Mouse (Mus musculus) midbrain, postnatal 0 days (tissue): ENCODE data around the gene Sned1. TPM values are rescaled to one million over a fixed set of nuclear protein-coding genes. Genes with fewer than 3 reads are reported as not detected.

Experiments used
- ATAC-seq: fragments of 200-750 bp; cut with Nextera tagmentation; 2 replicates; pipeline ENCODE4 v1.8.0; 2017; ENCODE audit warnings: moderate number of reproducible peaks, mild to moderate bottlenecking, moderate TSS enrichment, moderate library complexity; ENCODE audit not compliant: low FRiP score
- DNase-seq: peaks from one replicate; pipeline ENCODE4 v3.0.0-alpha.2; 2015; ENCODE audit warnings: low spot score
- H3K27ac ChIP-seq: fragments of 300-500 bp; sonication (generic); 2 replicates; pipeline ENCODE4 v1.5.1; 2014; ENCODE audit warnings: low read depth, mild to moderate bottlenecking, low read length, mixed read lengths
- H3K27me3 ChIP-seq: fragments of 300-500 bp; sonication (generic); 2 replicates; pipeline ENCODE4 v1.6.1; 2014; ENCODE audit warnings: low read length, control low read depth, mixed read lengths; ENCODE audit not compliant: insufficient read depth
- H3K36me3 ChIP-seq: fragments of 300-500 bp; sonication (generic); 2 replicates; pipeline ENCODE4 v1.6.1; 2014; ENCODE audit warnings: low read length, control low read depth, mixed read lengths; ENCODE audit not compliant: insufficient read depth
- H3K4me1 ChIP-seq: fragments of 300-500 bp; sonication (generic); 2 replicates; pipeline ENCODE4 v1.6.1; 2014; ENCODE audit warnings: mild to moderate bottlenecking, control low read depth, antibody characterized with exemption, low read length, mixed read lengths; ENCODE audit not compliant: insufficient read depth
- H3K4me2 ChIP-seq: fragments of 300-500 bp; sonication (generic); 2 replicates; pipeline ENCODE4 v1.6.1; 2014; ENCODE audit warnings: low read depth, mild to moderate bottlenecking, low read length, mixed read lengths; ENCODE audit not compliant: poor library complexity, severe bottlenecking
- H3K4me3 ChIP-seq: fragments of 300-500 bp; sonication (generic); 2 replicates; pipeline ENCODE4 v1.5.1; 2014; ENCODE audit warnings: low read depth, mild to moderate bottlenecking, low read length, moderate library complexity
- H3K9ac ChIP-seq: fragments of 300-500 bp; sonication (generic); replicated peaks from 2 replicates; pipeline ENCODE4 v1.6.1; 2014; ENCODE audit warnings: mild to moderate bottlenecking, low read length, moderate library complexity, mixed read lengths; ENCODE audit not compliant: poor library complexity, severe bottlenecking
- H3K9me3 ChIP-seq: fragments of 300-500 bp; sonication (generic); 2 replicates; pipeline ENCODE4 v1.6.1; 2016; ENCODE audit warnings: low read length, control low read depth
- CTCF ChIP-seq: IDR thresholded peaks from 2 replicates; pipeline ENCODE4 v1.5.1; 2016; ENCODE audit warnings: antibody characterized with exemption, mild to moderate bottlenecking
- WGBS: fragments of 180-500 bp; shearing (Covaris S2); extraction: QIAGEN DNeasy Blood & Tissue Kit; methylation state at CpG from one replicate; pipeline ENCODE4 v1.1.7; 2014; 5-methylcytosine and 5-hydroxymethylcytosine counted together
- microRNA-seq: library from miRNA; unstranded; fragments of <30 nt; microRNA quantifications from one replicate; pipeline ENCODE4, GENCODE M21; 2016; ENCODE audit warnings: borderline number of aligned reads
- polyA plus RNA-seq: library from polyadenylated mRNA; unstranded; fragments of >200 nt; fragmentation: Nextera tagmentation; extraction: Ambion mirVana; gene quantifications from 2 replicates; pipeline ENCODE4 v1.2.1, GENCODE M21; 2015
- total RNA-seq: library from RNA; depleted of rRNA; stranded (reverse); fragments of >200 nt; gene quantifications from 2 replicates; pipeline ENCODE4 v1.2.3, GENCODE M21; 2014; rRNA removed

Gene Sned1
- total and polyA plus RNA-seq, 2 experiments from 2014 or later: 5.1 to 24.4 TPM

DNA sequence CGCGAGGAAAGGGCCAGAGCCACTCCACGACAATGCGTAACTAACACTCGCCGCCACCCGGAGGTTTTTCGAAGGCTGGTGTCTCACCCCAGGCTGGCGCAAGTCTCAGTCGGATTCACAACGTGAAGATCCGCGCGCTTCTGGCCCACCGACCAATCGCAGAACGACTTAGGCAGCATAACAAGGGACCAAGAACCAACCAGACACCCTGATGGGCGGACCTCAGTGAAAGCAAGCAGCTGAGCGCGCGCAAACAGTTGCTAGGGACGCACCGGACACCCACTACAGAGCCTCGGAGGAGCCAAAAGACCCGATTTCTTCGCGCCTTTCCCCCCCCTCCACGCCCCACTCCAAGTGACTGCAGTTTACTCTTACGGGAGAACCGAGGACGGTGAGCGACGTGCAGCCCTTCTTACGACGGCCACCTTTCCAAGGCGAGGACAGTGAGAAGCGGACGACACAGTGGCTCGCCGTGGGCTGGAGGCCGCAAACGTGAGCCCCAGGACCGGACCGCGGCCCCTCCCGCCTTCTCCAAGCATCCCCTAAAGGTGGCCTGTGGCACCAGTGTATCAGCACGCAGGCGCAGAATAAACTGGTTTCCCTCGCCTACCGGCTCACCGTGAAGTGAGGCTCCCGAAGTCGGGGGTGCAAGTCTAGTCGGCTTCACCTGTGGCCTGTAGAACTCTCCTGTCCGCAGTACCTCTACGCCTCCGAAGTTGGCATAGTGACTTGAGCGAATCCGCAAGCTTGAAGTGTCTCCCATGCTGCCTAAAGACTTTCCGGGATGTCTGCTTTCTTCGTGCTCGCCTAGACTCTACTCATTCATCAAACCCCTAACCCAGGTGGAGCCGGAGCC lies 107.2 kb downstream of the Sned1 start, which contains the start of the genes Ppp1r7 and Pask:
Gene Ppp1r7, plus strand, starts transcription at position 207 of the 856 bp plus-strand sequence.
Gene Pask, minus strand, starts transcription at position 835 of the 856 bp plus-strand sequence.
- DNase-seq (peak; percentile 99), ATAC-seq (peak; percentile 95)
- peak within 1 kb of the TSS; percentile 77 for H3K9ac ChIP-seq
- no peaks in the 10 kb centered on the region for H3K9me3 ChIP-seq
- H3K27ac ChIP-seq: peak within 1 kb of the TSS; percentile 49; the same call in 1 of the 2 replicates
- peak within 1 kb of the TSS; percentile 93 for H3K4me2 ChIP-seq
- H3K36me3 ChIP-seq: peaks cover 5% of the 10 kb centered on the region; the same call in 1 of the 2 replicates
- H3K4me3 ChIP-seq: peak within 1 kb of the TSS; percentile 82
- H3K27me3 ChIP-seq: no peaks in the 10 kb centered on the region
- WGBS: under 1% methylated on average over 63 of the region's 63 CpGs
- TF ChIP-seq CTCF: no peak
- 0 out of 2 replicates have a peak, but pooled peaks cover 5% of the 10 kb centered on the region for H3K4me1 ChIP-seq

DNA sequence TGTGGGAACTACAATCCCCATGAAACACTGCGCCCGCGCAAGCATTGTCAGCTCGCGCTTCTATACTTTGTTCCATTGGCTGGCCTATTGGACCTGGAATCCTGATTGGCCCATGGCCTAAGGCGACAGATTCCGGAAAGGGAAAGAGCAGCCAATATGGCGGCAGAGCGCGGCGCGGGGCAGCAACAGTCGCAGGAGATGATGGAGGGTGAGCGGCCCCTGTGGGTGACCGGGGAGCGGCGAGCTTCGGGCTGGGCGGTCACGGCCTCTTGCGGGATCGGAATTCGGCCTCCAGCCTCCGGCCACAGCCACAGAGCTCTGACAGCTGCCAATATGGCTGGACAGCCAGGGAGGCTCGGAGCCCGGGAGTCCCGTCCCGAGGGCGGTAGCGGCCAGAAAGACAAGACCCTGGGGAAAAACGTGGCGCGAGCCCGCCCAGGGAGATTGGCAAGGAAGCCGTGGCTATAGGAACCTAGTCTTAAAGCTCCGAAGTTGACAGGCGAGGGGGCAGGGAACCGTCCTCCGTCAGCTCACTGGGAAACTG lies 107.9 kb downstream of the Sned1 start:
- TF ChIP-seq CTCF: peak; percentile 65
- H3K9ac ChIP-seq: peak overlapping the region; percentile 77
- no peaks in the 10 kb centered on the region for H3K27me3 ChIP-seq
- ATAC-seq (peak; percentile 98), DNase-seq (peak; percentile 99)
- peak overlapping the region; percentile 93 for H3K4me2 ChIP-seq
- WGBS: 1% methylated on average over 38 of the region's 39 CpGs
- peak overlapping the region; percentile 82 for H3K4me3 ChIP-seq
- H3K4me1 ChIP-seq: 0 out of 2 replicates have a peak, but pooled peaks cover 5% of the 10 kb centered on the region
- no peaks in the 10 kb centered on the region for H3K9me3 ChIP-seq
- peaks cover 12% of the 10 kb centered on the region; the same call in 1 of the 2 replicates for H3K36me3 ChIP-seq
- H3K27ac ChIP-seq: peak overlapping the region; percentile 49; the same call in 1 of the 2 replicates

DNA sequence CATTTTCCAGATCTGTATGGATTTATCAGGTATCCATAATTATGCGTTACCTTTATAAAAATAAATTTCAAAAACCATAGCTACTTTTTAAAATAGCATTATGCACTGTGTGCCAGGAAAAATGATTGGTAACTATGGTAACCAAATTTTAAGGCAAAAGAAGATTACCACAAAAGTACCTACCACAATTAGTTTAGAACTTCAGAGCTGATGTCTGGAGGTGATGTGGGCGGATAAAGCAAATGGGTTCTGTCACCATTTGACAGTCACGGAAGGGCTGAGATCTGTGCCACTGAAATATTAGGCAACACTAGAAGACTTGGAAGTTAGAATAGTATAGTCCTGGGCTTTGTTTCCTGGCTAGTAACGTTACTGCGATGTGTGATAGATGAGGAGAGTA lies 111.5 kb downstream of the Sned1 start:
- Histone ChIP-seq H3K36me3 (peaks cover 31% of the 10 kb centered on the region), H3K9ac (no peak overlapping the region), H3K27me3 (no peaks in the 10 kb centered on the region), H3K9me3 (no peaks in the 10 kb centered on the region), H3K27ac (no peak overlapping the region), H3K4me2 (no peak overlapping the region), H3K4me3 (no peak overlapping the region), H3K4me1 (0 out of 2 replicates have a peak, but pooled peaks cover 5% of the 10 kb centered on the region)
- 96% methylated on average over 5 of the region's 5 CpGs for WGBS
- ATAC-seq (no peak), DNase-seq (no peak)
- TF ChIP-seq CTCF: no peak

DNA sequence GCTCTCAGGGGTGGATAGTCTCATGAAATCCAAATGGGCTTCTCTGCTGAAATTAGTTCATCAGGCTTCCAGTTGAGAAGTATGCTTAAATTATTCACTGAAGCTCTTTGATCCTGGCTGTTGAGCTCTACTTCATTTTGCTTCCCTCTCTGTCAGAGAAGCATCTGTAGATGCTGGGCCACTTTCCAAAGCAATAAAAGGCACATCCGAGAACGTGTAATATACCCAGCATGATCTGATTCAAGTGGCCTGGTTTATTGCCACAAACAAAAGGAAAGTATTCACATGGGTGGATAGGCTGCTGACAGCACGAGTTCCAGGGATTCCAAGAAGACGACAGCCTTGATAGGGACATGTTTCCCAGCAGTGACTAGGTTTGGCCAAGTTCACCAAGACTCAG lies 114.1 kb downstream of the Sned1 start:
- no peak for DNase-seq
- peaks cover 53% of the 10 kb centered on the region for H3K36me3 ChIP-seq

More for the DNA sequence above, 114.1 kb downstream of the Sned1 start:
- Histone ChIP-seq H3K9ac (no peak overlapping the region), H3K4me1 (no peaks in the 10 kb centered on the region), H3K9me3 (no peaks in the 10 kb centered on the region), H3K4me3 (no peak overlapping the region), H3K27ac (no peak overlapping the region), H3K27me3 (no peaks in the 10 kb centered on the region), H3K4me2 (no peak overlapping the region)
- no peak for ATAC-seq
- TF ChIP-seq CTCF: no peak
- WGBS: 70% methylated on average over 4 of the region's 4 CpGs

Small RNA genes lying within 50 kb of the gene (microRNA-seq; reads per million reads assigned to microRNA genes)
- gene Mir6901 (not detected), gene Mir6902 (not detected)

Other genes with a start within 250 kb of the Sned1 start
- gene Aqp12, start 229.5 kb upstream of the Sned1 start, total RNA-seq: not detected in 2 replicates
- not detected in 2 replicates for gene Aqp12, start 229.5 kb upstream of the Sned1 start, polyA plus RNA-seq
- 677 and 686 TPM in 2 replicates for gene Kif1a, start 133.9 kb upstream of the Sned1 start, total RNA-seq
- 690 and 716 TPM in 2 replicates for gene Kif1a, start 133.9 kb upstream of the Sned1 start, polyA plus RNA-seq
- gene Agxt, start 100.6 kb upstream of the Sned1 start, total RNA-seq: not detected in 2 replicates
- not detected in 2 replicates for gene Agxt, start 100.6 kb upstream of the Sned1 start, polyA plus RNA-seq
- 0.88 TPM in 1 of 2 replicates, not detected in the other for gene 2310007B03Rik, start 74.9 kb upstream of the Sned1 start, total RNA-seq
- 0.07 and 0.10 TPM in 2 replicates for gene 2310007B03Rik, start 74.9 kb upstream of the Sned1 start, polyA plus RNA-seq
- 1.2 and 1.4 TPM in 2 replicates for gene Crocc2, start 67.1 kb upstream of the Sned1 start, total RNA-seq
- gene Crocc2, start 67.1 kb upstream of the Sned1 start, polyA plus RNA-seq: 0.54 and 0.84 TPM in 2 replicates
- 32.4 and 35.4 TPM in 2 replicates for gene Mterf4, start 70.1 kb downstream of the Sned1 start, total RNA-seq
- gene Mterf4, start 70.1 kb downstream of the Sned1 start, polyA plus RNA-seq: 23.9 and 25.0 TPM in 2 replicates
- 12.9 and 13.7 TPM in 2 replicates for gene Ppp1r7, start 107.0 kb downstream of the Sned1 start, total RNA-seq
- 56.2 and 62.9 TPM in 2 replicates for gene Ppp1r7, start 107.0 kb downstream of the Sned1 start, polyA plus RNA-seq
- gene Pask, start 107.6 kb downstream of the Sned1 start, total RNA-seq: 4.4 and 5.2 TPM in 2 replicates
- gene Pask, start 107.6 kb downstream of the Sned1 start, polyA plus RNA-seq: 3.0 and 4.2 TPM in 2 replicates
- gene Ano7, start 138.1 kb downstream of the Sned1 start, total RNA-seq: 0.71 and 2.2 TPM in 2 replicates
- gene Ano7, start 138.1 kb downstream of the Sned1 start, polyA plus RNA-seq: 3.0 TPM in 2 replicates
- 67.4 and 75.6 TPM in 2 replicates for gene Hdlbp, start 243.0 kb downstream of the Sned1 start, total RNA-seq
- 66.2 and 76.8 TPM in 2 replicates for gene Hdlbp, start 243.0 kb downstream of the Sned1 start, polyA plus RNA-seq